Mouse (Mus musculus) kidney, postnatal 0 days (tissue): ENCODE measurements around the gene Olfr539. TPM values are rescaled to one million over a fixed set of nuclear protein-coding genes. Genes with fewer than 3 reads are reported as not detected.

Source experiments
- ATAC-seq: fragments of 200-750 bp; cut with Nextera tagmentation; replicated peaks from 2 replicates; pipeline ENCODE4 v1.8.0; 2017; ENCODE audit warnings: low read depth, moderate number of reproducible peaks, moderate TSS enrichment, moderate library complexity; ENCODE audit not compliant: low FRiP score
- DNase-seq: peaks from one replicate; pipeline ENCODE4 v3.0.0-alpha.2; 2016; ENCODE audit warnings: low spot score
- H3K27ac ChIP-seq: fragments of 300-500 bp; sonication (generic); 2 replicates; pipeline ENCODE4 v1.5.1; 2014; ENCODE audit warnings: mild to moderate bottlenecking
- H3K27me3 ChIP-seq: fragments of 300-500 bp; sonication (generic); 2 replicates; pipeline ENCODE4 v1.6.1; 2014; ENCODE audit warnings: low read length, mixed read lengths; ENCODE audit not compliant: insufficient read depth
- H3K36me3 ChIP-seq: fragments of 300-500 bp; sonication (generic); 2 replicates; pipeline ENCODE4 v1.6.1; 2014; ENCODE audit warnings: low read length, mixed read lengths; ENCODE audit not compliant: insufficient read depth
- H3K4me1 ChIP-seq: fragments of 300-500 bp; sonication (generic); replicated peaks from 2 replicates; pipeline ENCODE4 v1.6.1; 2014; ENCODE audit warnings: antibody characterized with exemption, low read length, mixed read lengths; ENCODE audit not compliant: insufficient read depth
- H3K4me2 ChIP-seq: fragments of 300-500 bp; sonication (generic); 2 replicates; pipeline ENCODE4 v1.6.1; 2014; ENCODE audit warnings: mild to moderate bottlenecking, low read length, moderate library complexity, mixed read lengths
- H3K4me3 ChIP-seq: fragments of 300-500 bp; sonication (generic); replicated peaks from 2 replicates; pipeline ENCODE4 v1.5.1; 2014; ENCODE audit warnings: low read depth, low read length
- H3K9ac ChIP-seq: fragments of 300-500 bp; sonication (generic); 2 replicates; pipeline ENCODE4 v1.6.1; 2014; ENCODE audit warnings: low read depth, low read length
- H3K9me3 ChIP-seq: fragments of 300-500 bp; sonication (generic); replicated peaks from 2 replicates; pipeline ENCODE4 v1.6.1; 2016; ENCODE audit warnings: low read length, inconsistent platforms, mixed read lengths
- CTCF ChIP-seq: IDR thresholded peaks from 2 replicates; pipeline ENCODE4 v1.5.1; 2016; ENCODE audit warnings: antibody characterized with exemption, low read depth, mild to moderate bottlenecking, moderate library complexity
- polyA plus RNA-seq: library from polyadenylated mRNA; unstranded; fragments of >200 nt; fragmentation: Nextera tagmentation; extraction: Ambion mirVana; gene quantifications from 2 replicates; pipeline ENCODE4 v1.2.1, GENCODE M21; 2015

Gene Olfr539
- polyA plus RNA-seq, 1 experiment from 2014 or later: not detected

DNA sequence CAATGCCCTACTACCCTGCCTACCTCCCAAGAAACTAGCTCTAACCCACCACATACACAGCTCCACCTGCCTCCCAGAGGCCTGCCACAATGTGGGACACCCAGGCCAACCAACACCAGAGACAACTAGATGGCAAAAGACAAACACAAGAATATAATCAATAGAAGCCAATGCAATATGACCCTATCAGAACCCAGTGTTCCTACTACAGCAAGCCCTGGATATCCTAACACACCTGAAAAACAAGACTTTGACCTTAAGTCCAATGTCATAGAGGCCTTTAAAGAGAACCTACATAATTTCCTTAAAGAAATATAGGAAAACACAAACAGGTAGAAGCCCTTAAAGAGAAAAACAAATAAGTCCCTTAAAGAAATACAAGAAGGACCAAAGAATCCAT lies 65.8 kb downstream of the Olfr539 start:
- DNase-seq: no peak
- Histone ChIP-seq H3K4me2 (no peak overlapping the region), H3K9me3 (no peaks in the 10 kb centered on the region; the same call in 1 of the 2 replicates), H3K4me1 (no peaks in the 10 kb centered on the region), H3K9ac (no peak overlapping the region), H3K4me3 (no peak overlapping the region), H3K27me3 (no peaks in the 10 kb centered on the region), H3K36me3 (no peaks in the 10 kb centered on the region), H3K27ac (no peak overlapping the region)
- no peak for TF ChIP-seq CTCF
- ATAC-seq: no peak

Other genes starting within 250 kb of the Olfr539 start
- not detected in 2 replicates for gene Olfr532, start 238.3 kb upstream of the Olfr539 start, polyA plus RNA-seq
- gene Olfr533, start 196.6 kb upstream of the Olfr539 start, polyA plus RNA-seq: not detected in 2 replicates
- not detected in 2 replicates for gene Olfr535, start 175.7 kb upstream of the Olfr539 start, polyA plus RNA-seq
- gene Olfr536, start 152.5 kb upstream of the Olfr539 start, polyA plus RNA-seq: not detected in 2 replicates
- gene Olfr538, start 92.0 kb upstream of the Olfr539 start, polyA plus RNA-seq: not detected in 2 replicates
- 0.01 TPM in 1 of 2 replicates, not detected in the other for gene Olfr46, start 58.7 kb upstream of the Olfr539 start, polyA plus RNA-seq
- not detected in 2 replicates for gene Olfr61, start 31.0 kb upstream of the Olfr539 start, polyA plus RNA-seq
- gene Olfr53, start 13.5 kb upstream of the Olfr539 start, polyA plus RNA-seq: not detected in 2 replicates
- gene Olfr45, start 22.0 kb downstream of the Olfr539 start, polyA plus RNA-seq: not detected in 2 replicates
- gene Olfr541, start 37.3 kb downstream of the Olfr539 start, polyA plus RNA-seq: not detected in 2 replicates
- 4.4 and 6.2 TPM in 2 replicates for gene Cyp2e1, start 103.8 kb downstream of the Olfr539 start, polyA plus RNA-seq
- gene Syce1, start 127.9 kb downstream of the Olfr539 start, polyA plus RNA-seq: not detected in 2 replicates
- gene Zfp941, start 162.2 kb downstream of the Olfr539 start, polyA plus RNA-seq: 1.2 and 1.3 TPM in 2 replicates
- 0.61 and 1.1 TPM in 2 replicates for gene Urah, start 175.1 kb downstream of the Olfr539 start, polyA plus RNA-seq
- gene Scgb1c1, start 185.6 kb downstream of the Olfr539 start, polyA plus RNA-seq: not detected in 2 replicates
- not detected in 2 replicates for gene Odf3, start 187.9 kb downstream of the Olfr539 start, polyA plus RNA-seq
- 0.18 TPM in 1 of 2 replicates, not detected in the other for gene Gm45785, start 196.4 kb downstream of the Olfr539 start, polyA plus RNA-seq
- gene Ric8a, start 197.0 kb downstream of the Olfr539 start, polyA plus RNA-seq: 45.0 and 53.1 TPM in 2 replicates
- 48.0 and 53.9 TPM in 2 replicates for gene Bet1l, start 197.6 kb downstream of the Olfr539 start, polyA plus RNA-seq
- gene Psmd13, start 222.0 kb downstream of the Olfr539 start, polyA plus RNA-seq: 198 and 219 TPM in 2 replicates
- gene Sirt3, start 222.4 kb downstream of the Olfr539 start, polyA plus RNA-seq: 47.2 and 48.6 TPM in 2 replicates
- gene Cox8b, start 240.5 kb downstream of the Olfr539 start, polyA plus RNA-seq: 0.39 and 0.47 TPM in 2 replicates